Mouse (Mus musculus) myocyte (in vitro differentiated cells): ENCODE measurements around the gene Sugt1. TPM values are rescaled to one million over a fixed set of nuclear protein-coding genes. Genes with fewer than 3 reads are reported as not detected.

Experiments
- H3K27me3 ChIP-seq: one replicate; pipeline ENCODE4 v1.6.1; 2011; ENCODE audit not compliant: control insufficient read depth, insufficient read depth, insufficient read length
- H3K36me3 ChIP-seq: one replicate; pipeline ENCODE4 v1.6.1; 2011; ENCODE audit not compliant: control insufficient read depth, insufficient read depth
- H3K4me2 ChIP-seq: one replicate; pipeline ENCODE4 v1.6.1; 2011; ENCODE audit warnings: low read depth, control low read depth
- H3K4me3 ChIP-seq: one replicate; pipeline ENCODE4 v1.5.1; 2011; ENCODE audit warnings: mild to moderate bottlenecking, control low read depth, moderate library complexity
- H3K79me2 ChIP-seq: one replicate; pipeline ENCODE4 v1.6.1; 2011; ENCODE audit not compliant: control insufficient read depth, insufficient read depth
- H3ac ChIP-seq: one replicate; pipeline ENCODE4 v1.6.1; 2011; ENCODE audit not compliant: control insufficient read depth, insufficient read length
- CEBPB ChIP-seq: IDR thresholded peaks from 2 replicates; pipeline ENCODE4 v1.6.1; 2011; ENCODE audit warnings: mild to moderate bottlenecking, moderate library complexity; ENCODE audit not compliant: poor library complexity, insufficient read depth, severe bottlenecking
- E2F4 ChIP-seq: IDR thresholded peaks from one replicate; pipeline ENCODE4 v1.6.1; 2011; ENCODE audit warnings: mild to moderate bottlenecking, control low read depth, moderate library complexity; ENCODE audit not compliant: insufficient read depth
- MAX ChIP-seq: IDR thresholded peaks from one replicate; pipeline ENCODE4 v1.6.1; 2011; ENCODE audit warnings: low read depth, mild to moderate bottlenecking, control low read depth
- MYOD1 ChIP-seq, 3 experiments: IDR thresholded peaks; one replicate each; pipeline ENCODE4 v1.6.1; 2011; ENCODE audit warnings: control low read depth in 2 of 3, low read depth in 2 of 3, mild to moderate bottlenecking in 2 of 3, moderate library complexity in 1 of 3; ENCODE audit not compliant: insufficient read length in 2 of 3, control insufficient read depth in 1 of 3
- MYOG ChIP-seq, 3 experiments: IDR thresholded peaks; one replicate each; pipeline ENCODE4 v1.6.1; 2011; ENCODE audit warnings: control low read depth in 2 of 3, low read depth in 2 of 3, mild to moderate bottlenecking in 2 of 3; ENCODE audit not compliant: insufficient read length in 2 of 3, control insufficient read depth in 1 of 3, insufficient read depth in 1 of 3
- POLR2A ChIP-seq: IDR thresholded peaks from one replicate; pipeline ENCODE4 v1.6.1; 2011; ENCODE audit warnings: low read depth, mild to moderate bottlenecking, control low read depth, moderate library complexity; ENCODE audit not compliant: insufficient read length
- POLR2AphosphoS2 ChIP-seq: IDR thresholded peaks from one replicate; pipeline ENCODE4 v1.6.1; 2011; ENCODE audit warnings: low read depth, control low read depth; ENCODE audit not compliant: insufficient read length
- REST ChIP-seq: IDR thresholded peaks from one replicate; pipeline ENCODE4 v1.6.1; 2011; ENCODE audit warnings: mild to moderate bottlenecking, control low read depth, moderate library complexity; ENCODE audit not compliant: insufficient read depth, insufficient read length
- SRF ChIP-seq: IDR thresholded peaks from one replicate; pipeline ENCODE4 v1.6.1; 2011; ENCODE audit warnings: low read depth; ENCODE audit not compliant: control insufficient read depth, insufficient read length
- TCF12 ChIP-seq: IDR thresholded peaks from one replicate; pipeline ENCODE4 v1.6.1; 2011; ENCODE audit warnings: mild to moderate bottlenecking, control low read depth; ENCODE audit not compliant: poor library complexity, insufficient read depth, severe bottlenecking
- TCF3 ChIP-seq: IDR thresholded peaks from one replicate; pipeline ENCODE4 v1.6.1; 2011; ENCODE audit warnings: low read depth, control low read depth; ENCODE audit not compliant: insufficient read length
- USF1 ChIP-seq: IDR thresholded peaks from one replicate; pipeline ENCODE4 v1.6.1; 2011; ENCODE audit warnings: low read depth, mild to moderate bottlenecking, control low read depth, moderate library complexity
- polyA plus RNA-seq: library from polyadenylated mRNA; unstranded; fragments of >200 nt; fragmentation: generic; extraction: Trizol; gene quantifications from one replicate; pipeline ENCODE4 v1.2.1, GENCODE M21; 2012; ENCODE audit warnings: missing spikeins

Sugt1 gene
- polyA plus RNA-seq, 1 experiment: 65.4 TPM

DNA sequence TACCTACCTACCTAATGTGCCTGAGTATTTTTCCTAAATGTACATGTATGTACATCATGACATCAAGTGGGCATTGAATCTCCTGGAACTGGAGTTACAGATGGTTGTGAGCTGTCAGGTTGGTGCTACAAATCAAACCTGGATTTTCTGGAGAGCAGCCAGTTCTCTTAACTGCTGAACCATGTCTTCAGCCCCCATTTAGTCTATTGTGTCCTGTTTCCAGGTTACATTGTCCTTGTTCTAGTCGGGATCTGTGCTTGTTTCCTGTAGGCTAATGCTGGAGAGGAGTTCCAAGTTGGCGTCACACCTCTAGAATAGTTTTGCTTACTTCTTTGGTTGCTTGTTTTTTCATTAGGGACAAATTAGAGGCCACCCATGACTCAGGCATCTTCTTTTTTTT is 18.4 kb downstream of the Sugt1 start:
- Histone ChIP-seq H3K4me3 (no peak overlapping the region), H3K27me3 (no peaks in the 10 kb centered on the region), H3ac (no peak overlapping the region), H3K4me2 (no peak overlapping the region), H3K79me2 (no peaks in the 10 kb centered on the region), H3K36me3 (peaks cover 71% of the 10 kb centered on the region)
- TF ChIP-seq REST (no peak), POLR2AphosphoS2 (no peak), CEBPB (no peak), SRF (no peak), MYOD1 (IDR thresholded peaks at IDR 0.05; ENCODE audit: control insufficient read depth in 1 of 3, insufficient read length in 2 of 3, low read depth in 2 of 3) (no peak)

DNA sequence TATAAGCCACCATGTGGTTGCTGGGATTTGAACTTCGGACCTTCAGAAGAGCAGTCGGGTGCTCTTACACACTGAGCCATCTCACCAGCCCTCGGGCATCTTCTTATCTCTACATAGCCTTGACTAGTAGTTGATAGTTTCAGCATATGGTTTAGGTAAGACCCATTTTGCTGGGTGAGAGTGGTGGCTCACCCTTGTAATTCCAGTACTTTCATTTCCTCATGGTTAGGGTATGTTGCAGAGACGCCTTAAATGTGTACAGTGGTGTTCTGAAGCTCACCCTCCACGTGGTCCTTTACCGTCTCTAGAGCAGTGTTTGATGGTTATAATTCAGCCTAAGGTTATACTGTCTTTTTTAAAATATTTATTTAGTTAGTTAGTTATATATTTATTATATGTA is 18.9 kb downstream of the Sugt1 start:
- TF ChIP-seq USF1 (no peak), MYOG (IDR thresholded peaks at IDR 0.05; ENCODE audit: control insufficient read depth in 1 of 3, insufficient read depth in 1 of 3, insufficient read length in 2 of 3, low read depth in 2 of 3) (no peak), POLR2A (no peak), MAX (no peak), TCF3 (no peak), TCF12 (no peak), SRF (no peak), REST (no peak), E2F4 (no peak), CEBPB (no peak)
- Histone ChIP-seq H3K36me3 (peaks cover 73% of the 10 kb centered on the region), H3K4me3 (no peak overlapping the region), H3K27me3 (no peaks in the 10 kb centered on the region), H3K79me2 (no peaks in the 10 kb centered on the region), H3ac (no peak overlapping the region), H3K4me2 (no peak overlapping the region)

DNA sequence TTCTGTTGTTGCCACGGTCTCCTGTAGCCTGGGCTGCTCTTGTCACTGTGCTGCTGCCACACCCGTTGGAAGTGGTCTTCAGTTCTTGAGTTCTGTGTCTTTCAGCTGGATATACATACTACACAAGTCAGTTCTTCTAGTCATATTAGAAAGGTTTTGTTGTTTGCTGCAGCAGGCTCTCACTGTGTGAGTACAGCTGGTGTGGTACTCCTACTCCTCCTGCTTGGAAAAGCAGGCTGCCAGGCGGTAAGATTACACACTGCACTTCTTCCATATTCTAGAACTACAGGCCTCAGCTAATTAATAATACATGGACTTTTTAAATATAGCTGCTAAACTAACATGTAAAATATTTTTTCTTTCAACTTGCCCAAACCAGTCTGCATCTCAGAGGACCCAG is 19.4 kb downstream of the Sugt1 start:
- H3K4me2 ChIP-seq: no peak overlapping the region
- no peak overlapping the region for H3ac ChIP-seq
- no peak overlapping the region for H3K4me3 ChIP-seq
- peaks cover 72% of the 10 kb centered on the region for H3K36me3 ChIP-seq
- no peaks in the 10 kb centered on the region for H3K79me2 ChIP-seq
- TF ChIP-seq E2F4: no peak
- TF ChIP-seq POLR2A: no peak
- no peak for TF ChIP-seq USF1
- TF ChIP-seq TCF12: no peak
- no peak for TF ChIP-seq REST
- no peak for TF ChIP-seq MYOD1 (IDR thresholded peaks at IDR 0.05; ENCODE audit: control insufficient read depth in 1 of 3, insufficient read length in 2 of 3, low read depth in 2 of 3)
- TF ChIP-seq TCF3: no peak
- no peak for TF ChIP-seq MAX
- TF ChIP-seq SRF: no peak
- TF ChIP-seq POLR2AphosphoS2: no peak
- TF ChIP-seq CEBPB: no peak
- no peak for TF ChIP-seq MYOG (IDR thresholded peaks at IDR 0.05; ENCODE audit: control insufficient read depth in 1 of 3, insufficient read depth in 1 of 3, insufficient read length in 2 of 3, low read depth in 2 of 3)
- H3K27me3 ChIP-seq: no peaks in the 10 kb centered on the region

DNA sequence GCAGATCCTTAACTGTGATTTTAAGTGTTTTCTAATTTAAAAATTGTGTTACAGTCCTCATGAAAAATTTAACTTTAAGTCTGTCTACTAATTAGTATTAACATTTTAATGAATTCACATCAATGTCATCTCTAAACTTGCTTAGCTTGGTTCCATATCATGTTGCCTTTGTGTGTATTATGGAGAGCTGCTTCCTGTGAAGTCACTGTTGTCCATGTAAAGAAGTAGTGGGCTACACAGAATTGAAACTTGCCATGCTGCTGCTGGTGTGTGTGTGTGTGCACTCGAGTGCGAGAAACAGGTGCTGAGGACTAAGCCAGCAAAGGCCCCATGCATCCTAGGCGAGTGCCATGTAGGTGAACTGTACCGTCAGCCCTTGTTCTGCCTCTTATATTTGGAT is 19.9 kb downstream of the Sugt1 start:
- no peaks in the 10 kb centered on the region for H3K27me3 ChIP-seq
- no peak overlapping the region for H3K4me3 ChIP-seq
- H3ac ChIP-seq: no peak overlapping the region
- H3K36me3 ChIP-seq: peaks cover 72% of the 10 kb centered on the region
- H3K79me2 ChIP-seq: no peaks in the 10 kb centered on the region
- no peak overlapping the region for H3K4me2 ChIP-seq
- TF ChIP-seq TCF12 (no peak), MAX (no peak), POLR2AphosphoS2 (no peak), USF1 (no peak), MYOD1 (IDR thresholded peaks at IDR 0.05; ENCODE audit: control insufficient read depth in 1 of 3, insufficient read length in 2 of 3, low read depth in 2 of 3) (no peak)

GRCm38 (mm10) chr14:79608286-79608685 is 20.8 kb downstream of the Sugt1 start:
- Histone ChIP-seq H3K4me3 (no peak overlapping the region), H3K4me2 (no peak overlapping the region), H3K27me3 (no peaks in the 10 kb centered on the region), H3K79me2 (no peaks in the 10 kb centered on the region), H3ac (no peak overlapping the region), H3K36me3 (peaks cover 65% of the 10 kb centered on the region)
- no peak for TF ChIP-seq E2F4
- no peak for TF ChIP-seq MYOD1 (IDR thresholded peaks at IDR 0.05; ENCODE audit: control insufficient read depth in 1 of 3, insufficient read length in 2 of 3, low read depth in 2 of 3)
